Mouse (Mus musculus) skeletal muscle tissue, adult 2 months (tissue): ENCODE measurements around the gene Olfr1218.
"Not testable (repeated sequence)": the region's sequence is repeated elsewhere in the genome, so short reads cannot be mapped to it uniquely, and the experiment has no call there.

Source experiments
- DNase-seq: peaks from one replicate; pipeline ENCODE4 v3.0.0-alpha.2; 2012; ENCODE audit warnings: low read depth, low spot score

The Olfr1218 gene

GRCm38 (mm10) chr2:89061087-89061486 is at the start of gene Olfr1218:
Gene Olfr1218 (minus strand): TSS chr2:89061187.
- no peak for DNase-seq

DNA sequence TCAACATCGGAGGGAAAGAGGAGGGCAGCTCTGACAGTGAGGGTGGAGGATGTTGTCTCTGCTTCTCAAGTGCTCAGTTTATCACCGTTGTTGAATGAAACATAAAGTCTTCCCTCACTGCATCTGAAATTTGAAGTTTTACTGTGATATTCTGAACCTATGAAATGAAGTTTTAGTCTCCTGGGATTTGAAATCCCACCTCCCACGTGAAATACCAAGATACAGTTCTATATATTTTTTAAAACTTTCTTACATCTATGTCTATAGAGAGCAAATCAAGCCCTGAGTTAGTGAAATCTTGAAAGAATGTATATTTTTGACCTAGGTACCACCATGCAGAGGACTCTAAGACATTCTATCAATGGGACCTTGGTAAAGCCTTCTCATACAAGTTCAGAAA is 45.7 kb upstream of the Olfr1218 start, which contains the start of gene Olfr1220:
Olfr1220 (minus strand) TSS at position 101 of the 400 bp plus-strand sequence.
- DNase-seq = no peak

GRCm38 (mm10) chr2:89105651-89106050 is 44.7 kb upstream of the Olfr1218 start:
- DNase-seq = no peak

DNA sequence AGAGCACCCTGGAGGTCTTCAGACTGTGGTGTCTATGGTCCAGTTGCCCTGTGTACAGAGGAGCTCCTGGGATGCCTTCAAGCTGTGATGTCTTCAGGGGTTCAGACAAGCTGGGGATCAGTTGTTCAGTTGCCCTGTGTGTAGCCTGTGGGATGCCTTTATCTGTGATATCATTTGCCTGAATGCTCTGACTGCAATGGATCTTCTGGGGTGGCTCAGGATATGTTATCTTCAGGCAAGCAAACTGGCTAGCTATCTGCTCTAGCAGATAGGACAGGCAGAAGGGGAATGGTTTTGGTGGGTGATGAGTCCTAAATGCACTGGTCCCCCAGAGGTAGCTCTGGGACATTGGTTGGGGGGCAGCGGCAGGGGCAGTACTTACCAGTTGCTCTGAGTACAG is 32.9 kb upstream of the Olfr1218 start:
- no peak for DNase-seq

DNA sequence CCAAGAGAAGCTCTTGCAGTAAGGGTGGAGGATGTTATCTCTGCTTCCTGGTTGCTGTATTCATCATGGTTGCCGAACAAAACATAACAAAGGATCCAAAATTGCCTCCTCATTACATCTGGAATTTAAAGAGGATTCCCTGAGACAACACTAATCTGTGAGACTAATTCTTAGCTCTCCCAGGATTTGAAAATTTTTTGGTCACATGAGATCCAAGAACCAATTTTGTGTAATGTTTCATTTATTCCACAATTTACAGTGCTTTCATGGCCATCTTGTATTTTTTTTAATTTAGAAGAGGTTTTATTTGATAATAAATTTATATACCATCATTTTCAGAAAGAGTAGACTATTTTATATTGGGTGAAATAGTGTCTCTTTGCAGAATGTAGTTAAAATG is 22.4 kb upstream of the Olfr1218 start, which contains the start of gene Olfr1219:
Olfr1219 (minus strand) TSS at position 101 of the 400 bp plus-strand sequence.
- no peak for DNase-seq

GRCm38 (mm10) chr2:89081487-89081886 is 20.5 kb upstream of the Olfr1218 start:
- DNase-seq = no peak

GRCm38 (mm10) chr2:89031965-89032364 is 29.0 kb downstream of the Olfr1218 start, which contains the start of gene Olfr1217:
Gene Olfr1217 (minus strand): TSS chr2:89032065.
- no peak for DNase-seq

- not testable (repeated sequence) for DNase-seq
These were observed 39.6 kb downstream of the Olfr1218 start for GRCm38 (mm10) chr2:89021436-89021835.

GRCm38 (mm10) chr2:89018240-89018639 is 42.7 kb downstream of the Olfr1218 start, which contains the start of gene Olfr1216:
Gene Olfr1216 (minus strand): TSS chr2:89018340.
- no peak for DNase-seq

DNA sequence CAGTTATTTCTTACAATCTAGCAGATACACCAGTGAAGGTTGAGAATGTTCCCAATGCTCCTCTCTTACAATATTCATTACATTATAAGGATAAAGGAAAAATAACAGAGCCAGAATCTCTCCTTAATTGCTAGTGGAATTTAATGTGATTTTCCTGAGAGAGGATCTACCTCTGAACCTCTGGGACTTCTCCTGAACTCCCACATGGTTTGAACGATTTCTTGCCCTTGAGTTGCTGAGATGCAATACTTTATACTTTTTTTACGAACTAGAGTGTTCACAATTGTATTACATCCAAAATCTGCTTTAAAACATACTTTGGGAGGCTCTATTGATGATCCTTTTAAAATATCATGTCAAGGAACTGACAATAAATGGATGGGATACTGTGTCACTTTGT is 54.1 kb downstream of the Olfr1218 start, which contains the start of gene Olfr1215:
Olfr1215 (minus strand) TSS at position 101 of the 400 bp plus-strand sequence.
- no peak for DNase-seq
